Mouse (Mus musculus) lung, postnatal 4 days (tissue): ENCODE results near the gene Thbd.

ENCODE experiments used
- DNase-seq, 2 experiments: peaks; one replicate each; pipeline ENCODE4 v3.0.0; 2021

Gene Thbd

DNA sequence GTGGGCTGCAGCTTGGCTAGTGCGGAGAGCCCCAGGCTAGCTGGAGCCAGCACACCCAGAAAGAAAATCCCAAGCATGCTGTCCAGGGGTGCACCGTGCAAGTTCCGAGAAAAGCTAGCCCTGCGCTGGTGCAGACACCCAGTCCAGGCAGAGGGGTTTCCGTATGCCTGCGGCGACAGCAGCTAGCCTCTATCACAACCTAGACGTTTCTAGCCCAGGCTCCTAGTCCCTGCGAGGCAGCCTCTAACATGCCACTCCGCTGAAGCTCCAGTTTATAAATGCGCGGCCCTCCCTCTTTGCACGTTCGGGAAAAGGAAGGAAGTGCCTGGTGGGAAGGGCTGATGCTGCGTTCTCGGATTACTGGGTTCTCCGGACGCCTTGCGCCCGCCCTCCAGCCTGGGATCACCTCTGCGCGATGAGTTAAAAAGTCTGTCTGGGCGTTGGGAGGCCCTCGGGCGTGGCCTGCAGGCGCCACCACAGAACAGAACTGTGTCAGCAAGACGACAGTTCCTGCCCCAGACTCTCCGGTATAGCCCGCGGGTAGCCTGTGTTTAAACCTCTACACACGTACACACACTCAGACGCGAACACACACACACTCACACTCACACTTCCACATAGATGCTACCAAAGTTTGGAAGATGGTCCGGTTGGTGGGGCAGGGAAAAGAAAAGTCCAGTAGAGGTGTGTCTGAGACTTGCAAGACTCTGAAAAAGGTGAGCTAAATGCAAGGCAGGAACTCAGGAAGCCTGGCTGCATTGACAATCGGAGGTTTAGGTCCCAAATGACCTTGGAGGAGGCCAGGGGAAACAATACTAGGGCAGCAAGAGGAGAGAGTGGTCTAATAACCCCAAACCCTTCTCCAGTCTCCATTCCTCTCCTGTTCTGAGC, at the start of gene Thbd:
Gene Thbd, minus strand, starts transcription at position 319 of the 891 bp plus-strand sequence.
- DNase-seq, result peak; percentile 89 to 94

- DNase-seq, result no peak
Observed at GRCm38 (mm10) chr2:148455341-148455740, 47.4 kb upstream of the Thbd start.

- no peak for DNase-seq
Observed at GRCm38 (mm10) chr2:148454014-148454542, 46.1 kb upstream of the Thbd start.

- peak; percentile 33 to 50 for DNase-seq
Observed at GRCm38 (mm10) chr2:148453061-148453460, 45.1 kb upstream of the Thbd start.

DNA sequence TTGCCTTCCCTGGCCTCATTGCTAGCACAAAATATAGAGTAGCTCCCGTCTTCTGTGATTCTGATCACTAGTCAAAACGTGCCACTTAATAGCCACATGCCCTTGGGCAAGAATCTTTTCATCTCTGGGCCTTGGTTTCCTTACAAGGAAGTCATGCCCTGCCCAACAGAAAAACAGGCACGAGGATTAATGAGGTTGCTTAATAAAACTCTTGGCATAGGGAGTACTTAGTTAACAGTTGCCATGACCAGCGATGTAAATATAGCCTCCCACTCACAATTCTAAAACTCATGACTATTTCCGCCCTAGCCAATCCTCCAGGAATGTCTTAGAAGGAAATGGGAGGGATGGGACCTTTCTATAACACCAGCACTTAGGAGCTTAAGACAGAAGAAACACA, 43.5 kb upstream of the Thbd start:
- peak in 1 of 2 experiments; percentile 28 for DNase-seq

GRCm38 (mm10) chr2:148450616-148451015, 42.6 kb upstream of the Thbd start:
- DNase-seq, result no peak

DNA sequence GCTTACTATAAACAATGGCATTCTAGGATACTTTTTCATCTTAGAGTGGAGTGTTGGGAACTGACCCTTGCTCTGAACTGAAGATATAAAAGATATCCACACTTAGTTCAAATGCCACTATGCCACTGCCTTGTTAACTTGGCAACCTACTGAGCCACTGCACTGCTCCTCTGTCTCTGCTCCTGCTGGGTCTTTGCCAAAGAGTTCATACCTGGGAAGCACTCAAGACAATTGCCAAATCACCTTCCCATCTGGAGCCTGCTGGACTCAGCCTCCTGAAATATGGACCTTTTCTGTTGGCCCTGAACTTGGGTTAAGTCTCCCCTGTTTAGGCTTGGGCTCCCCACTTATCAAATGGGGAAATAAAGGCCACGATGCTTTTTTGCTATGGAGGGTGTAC, 41.7 kb upstream of the Thbd start:
- no peak for DNase-seq

GRCm38 (mm10) chr2:148446446-148446845, 38.5 kb upstream of the Thbd start:
- peak in 1 of 2 experiments; percentile 32 for DNase-seq

- no peak for DNase-seq
Observed at GRCm38 (mm10) chr2:148445616-148446015, 37.6 kb upstream of the Thbd start.

DNA sequence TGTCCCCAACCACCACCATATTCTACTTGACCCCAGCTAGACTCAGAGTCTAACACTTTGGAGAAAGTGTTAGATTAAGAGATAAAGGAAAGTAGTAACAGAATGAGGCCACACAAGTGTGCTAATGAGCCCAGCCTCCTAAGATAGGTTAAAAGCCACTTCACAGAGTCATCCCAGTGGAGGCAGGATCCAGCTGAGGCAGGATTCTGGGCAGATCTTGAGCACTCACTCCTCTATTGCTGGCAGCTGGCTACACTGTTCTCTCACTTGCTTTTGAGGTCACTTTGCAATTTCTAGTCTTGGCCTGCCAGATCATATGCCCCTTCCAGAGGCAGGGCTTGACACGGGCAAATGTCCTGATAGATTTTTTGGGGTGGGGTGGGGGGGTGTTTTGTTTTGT, 36.5 kb upstream of the Thbd start:
- DNase-seq, result peak in 1 of 2 experiments; percentile 36

DNA sequence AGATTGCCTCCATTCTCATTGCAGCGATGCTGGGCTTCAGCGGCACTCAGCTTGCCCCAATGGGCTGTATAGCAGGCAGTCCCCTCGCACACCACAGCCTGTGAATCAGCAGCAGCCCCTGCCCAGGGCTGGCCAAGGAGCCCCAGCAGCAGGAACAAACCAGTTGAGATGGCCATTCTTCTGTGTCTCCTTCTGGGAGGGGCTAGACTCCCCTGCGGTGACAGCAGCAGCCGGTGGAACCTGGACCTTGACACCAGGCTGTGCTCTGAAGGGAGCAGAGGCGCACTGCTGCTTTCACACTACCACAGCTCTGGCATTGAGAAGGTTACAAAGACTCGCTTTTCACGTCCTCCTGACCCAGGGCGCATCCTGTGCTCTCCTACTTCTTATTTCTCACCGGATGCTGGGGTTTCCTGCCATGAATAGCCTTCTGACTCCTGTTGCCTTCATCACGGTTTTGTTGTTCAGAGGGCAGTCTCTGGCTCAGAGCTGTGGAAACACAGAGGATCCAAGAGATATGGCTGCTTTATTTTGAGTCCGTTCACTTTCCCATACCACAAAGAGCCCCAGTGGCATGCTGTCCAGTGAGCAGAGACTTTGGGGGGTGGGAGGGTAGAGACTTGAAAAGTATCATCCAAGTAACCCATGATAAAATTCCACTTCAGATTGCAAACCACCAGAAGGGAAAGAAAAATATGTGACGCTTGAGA, 35.4 kb upstream of the Thbd start, which contains the start of gene Cd93:
Gene Cd93, minus strand, starts transcription at position 315 of the 710 bp plus-strand sequence.
- DNase-seq, result peak; percentile 68 to 75

GRCm38 (mm10) chr2:148442710-148443109, 34.7 kb upstream of the Thbd start:
- DNase-seq, result peak in 1 of 2 experiments; percentile 24

- DNase-seq, result peak; percentile 28 to 31
Observed at GRCm38 (mm10) chr2:148442172-148442571, 34.2 kb upstream of the Thbd start.

GRCm38 (mm10) chr2:148441421-148441820, 33.4 kb upstream of the Thbd start:
- DNase-seq, result peak in 1 of 2 experiments; percentile 21

- no peak for DNase-seq
Observed at GRCm38 (mm10) chr2:148439691-148440276, 31.8 kb upstream of the Thbd start.

DNA sequence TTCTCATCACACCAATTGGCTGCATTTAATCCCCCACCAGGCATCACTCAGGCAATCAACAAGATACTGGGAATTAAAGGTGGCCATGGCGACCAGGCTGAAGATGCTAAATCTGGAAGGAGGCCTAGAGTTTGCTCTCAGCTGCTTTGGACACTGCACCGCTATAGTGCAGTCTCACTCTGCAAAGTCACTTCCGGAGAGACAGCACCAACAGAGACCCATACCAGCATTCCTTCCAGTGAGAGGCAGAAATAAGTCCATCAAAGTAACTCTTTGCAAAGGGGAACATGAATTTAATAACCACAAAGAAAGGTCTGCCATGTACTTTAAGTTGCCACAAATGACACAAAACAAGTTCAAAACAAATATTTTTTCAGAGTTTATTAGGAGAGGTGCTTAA, 28.3 kb upstream of the Thbd start:
- DNase-seq, result no peak

GRCm38 (mm10) chr2:148432346-148432745, 24.4 kb upstream of the Thbd start:
- DNase-seq, result no peak

DNA sequence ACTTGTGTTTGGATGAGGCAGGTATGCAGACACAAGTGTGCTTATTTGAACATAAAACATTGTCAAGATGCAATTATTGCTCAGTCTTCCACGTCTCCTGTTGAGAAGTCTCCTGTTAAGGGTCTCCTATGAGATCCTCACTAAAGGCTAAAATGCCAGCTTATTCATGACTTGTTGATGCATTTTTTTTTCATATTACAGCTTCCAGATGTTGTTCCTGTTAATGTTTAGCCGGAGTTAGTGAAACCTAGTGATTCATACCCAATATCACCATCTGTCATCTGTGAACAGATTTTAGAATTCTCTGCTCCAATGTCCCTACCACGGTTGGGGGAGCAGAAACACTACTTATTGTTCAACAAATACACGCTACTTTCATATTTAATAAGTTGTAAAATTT, 23.0 kb upstream of the Thbd start:
- no peak for DNase-seq

- no peak for DNase-seq
Observed at GRCm38 (mm10) chr2:148429001-148429505, 21.1 kb upstream of the Thbd start.

GRCm38 (mm10) chr2:148428523-148428922, 20.5 kb upstream of the Thbd start:
- DNase-seq, result no peak

- no peak for DNase-seq
Observed at GRCm38 (mm10) chr2:148427553-148427952, 19.6 kb upstream of the Thbd start.

- no peak for DNase-seq
Observed at GRCm38 (mm10) chr2:148425709-148426382, 17.9 kb upstream of the Thbd start.
